In genomic region chr8:84416915-84417314, GRCm38 (mm10) we compare ENCODE assay signal across 13 mouse cellular contexts. TPM values are rescaled to one million over a fixed set of nuclear protein-coding genes. Genes with fewer than 3 reads are reported as not detected.
DNase-seq lines count a peak whose midpoint lies in the region; ATAC-seq and TF ChIP-seq lines count a peak whose summit lies in the region.
"Had no signal": no experiment of that assay in that cellular context is flagged by ENCODE, and none has a peak within 500 bp of the region (broad histone marks: within the 10 kb centered on the region; RNA-seq: fewer than 3 reads in every experiment).

No protein-coding gene starts in this region.

- no peak for TF ChIP-seq POLR2A in olfactory bulb, adult 2 months (IDR thresholded peaks at IDR 0.05; ENCODE audit: insufficient read depth, low read depth, low read length)

- peaks cover 70% of the 10 kb centered on the region for H3K27me3 ChIP-seq in embryonic facial prominence, embryonic 14.5 days (replicated peaks; ENCODE audit: control insufficient read depth, insufficient read depth, low read length)
- H3K27me3 ChIP-seq in hindbrain, postnatal 0 days (ENCODE audit: insufficient read depth, low read length) = no peaks in the 10 kb centered on the region

- 0 out of 2 replicates have a peak, but pooled peaks cover 7% of the 10 kb centered on the region for H3K9me3 ChIP-seq in embryonic facial prominence, embryonic 14.5 days (ENCODE audit: control insufficient read depth, low read length)
- H3K9me3 ChIP-seq in hindbrain, postnatal 0 days (ENCODE audit: low read length) = no peaks in the 10 kb centered on the region

- ATAC-seq in embryonic facial prominence, embryonic 14.5 days (ENCODE audit: low read depth) = no peak
- ATAC-seq in hindbrain, postnatal 0 days = no peak

- DNase-seq in right cerebral cortex, postnatal 25 days = peak; percentile 41
- DNase-seq in right cerebral cortex, postnatal 14 days = no peak
- peak; percentile 17 for DNase-seq in embryonic facial prominence, embryonic 14.5 days (ENCODE audit: low spot score)
- DNase-seq in hindbrain, postnatal 0 days (ENCODE audit: low spot score) = no peak
- no peak for DNase-seq in heart, adult 18-20 months
- no peak for DNase-seq in thymus, postnatal 36 days
- no peak for DNase-seq in spleen, postnatal 10 days (ENCODE audit: low spot score in 2 of 2)
- DNase-seq: embryo, embryonic 11 days; kidney, postnatal 36 days; lung, postnatal 10 days; thymus, postnatal 4 days had no signal

- H3K4me2 ChIP-seq in embryonic facial prominence, embryonic 14.5 days (ENCODE audit: low read depth, low read length) = peak overlapping the region; percentile 10; the same call in 1 of the 2 replicates
- peak overlapping the region; percentile 80 for H3K4me2 ChIP-seq in hindbrain, postnatal 0 days (ENCODE audit: low read depth, low read length)

- H3K4me1 ChIP-seq in embryonic facial prominence, embryonic 14.5 days (ENCODE audit: control insufficient read depth, insufficient read depth, low read length) = no peaks in the 10 kb centered on the region
- peaks cover 20% of the 10 kb centered on the region for H3K4me1 ChIP-seq in hindbrain, postnatal 0 days (ENCODE audit: insufficient read depth, low read length)
- peaks cover 34% of the 10 kb centered on the region for H3K4me1 ChIP-seq in olfactory bulb, adult 2 months (ENCODE audit: control insufficient read depth, insufficient read depth, low read length)

- WGBS in embryonic facial prominence, embryonic 14.5 days = 65% methylated on average over 6 of the region's 6 CpGs
- 56% methylated on average over 6 of the region's 6 CpGs for WGBS in hindbrain, postnatal 0 days
- WGBS in olfactory bulb, adult 2 months = 57% methylated on average over 6 of the region's 6 CpGs

- TF ChIP-seq CTCF in hindbrain, postnatal 0 days (IDR thresholded peaks at IDR 0.05; ENCODE audit: low read depth) = no peak
- TF ChIP-seq CTCF in olfactory bulb, adult 2 months (IDR thresholded peaks at IDR 0.05; ENCODE audit: insufficient read depth, low read depth, low read length) = no peak

- H3K4me3 ChIP-seq in embryonic facial prominence, embryonic 14.5 days (ENCODE audit: low read depth, low read length) = no peak overlapping the region
- H3K4me3 ChIP-seq in hindbrain, postnatal 0 days (ENCODE audit: low read length) = peak overlapping the region; percentile 66
- peak overlapping the region; percentile 97 for H3K4me3 ChIP-seq in olfactory bulb, adult 2 months (ENCODE audit: insufficient read depth, low read depth, low read length)

- no peaks in the 10 kb centered on the region for H3K36me3 ChIP-seq in embryonic facial prominence, embryonic 14.5 days (ENCODE audit: control insufficient read depth, insufficient read depth, low read length)
- H3K36me3 ChIP-seq in hindbrain, postnatal 0 days (ENCODE audit: insufficient read depth, low read length) = no peaks in the 10 kb centered on the region
- H3K36me3 ChIP-seq: limb, embryonic 12.5 days had no signal

- no peak overlapping the region for H3K27ac ChIP-seq in embryonic facial prominence, embryonic 14.5 days (replicated peaks; ENCODE audit: low read depth, low read length)
- H3K27ac ChIP-seq in hindbrain, postnatal 0 days = peak overlapping the region; percentile 15; the same call in 1 of the 2 replicates
- H3K27ac ChIP-seq in olfactory bulb, adult 2 months (ENCODE audit: insufficient read depth, low read depth, low read length) = 0 out of 2 replicates have a peak overlapping the region, but pooled peaks have one; percentile 6
- H3K27ac ChIP-seq: limb, embryonic 12.5 days had no signal

- H3K9ac ChIP-seq in embryonic facial prominence, embryonic 14.5 days (ENCODE audit: low read depth, low read length) = no peak overlapping the region
- H3K9ac ChIP-seq in hindbrain, postnatal 0 days (replicated peaks; ENCODE audit: low read length) = peak overlapping the region; percentile 76; the same call in 1 of the 2 replicates
- H3K9ac ChIP-seq: limb, embryonic 12.5 days had no signal

RNA-seq across cellular contexts. Expression of gene Cacna1a, which starts 28.7 kb away (rescaled TPM):
- 4.5 and 5.8 TPM in 2 replicates for polyA plus RNA-seq in embryonic facial prominence, embryonic 14.5 days (2014; fragmentation: Nextera tagmentation; extraction: Ambion mirVana)
- total RNA-seq in hindbrain, postnatal 0 days (2014; rRNA removed) = 59.5 and 70.5 TPM in 2 replicates
- 16.5 and 17.4 TPM in 2 replicates for polyA plus RNA-seq in hindbrain, postnatal 0 days (2015; fragmentation: Nextera tagmentation; extraction: Ambion mirVana)
- polyA plus RNA-seq in olfactory bulb, adult 2 months (2012; ENCODE audit: insufficient read depth, insufficient read length, low replicate concordance, missing spikeins) = not detected in 2 replicates
- total RNA-seq in heart, adult 18-20 months (2021) = 1 to 10 TPM; 2.3 to 4.3 TPM

Comparison
In these comparisons a context has a peak if more than half of its experiments do, and no peak if none do; other contexts are left out.
1. DNase-seq: peak in right cerebral cortex, postnatal 25 days (single experiment) and embryonic facial prominence, embryonic 14.5 days (single experiment); none in right cerebral cortex, postnatal 14 days (single experiment), hindbrain, postnatal 0 days (single experiment), heart, adult 18-20 months (0 of 2), thymus, postnatal 36 days (0 of 2) and spleen, postnatal 10 days (0 of 2).